Mouse (Mus musculus): ENCODE measurements around the gene Entpd1.

DNA sequence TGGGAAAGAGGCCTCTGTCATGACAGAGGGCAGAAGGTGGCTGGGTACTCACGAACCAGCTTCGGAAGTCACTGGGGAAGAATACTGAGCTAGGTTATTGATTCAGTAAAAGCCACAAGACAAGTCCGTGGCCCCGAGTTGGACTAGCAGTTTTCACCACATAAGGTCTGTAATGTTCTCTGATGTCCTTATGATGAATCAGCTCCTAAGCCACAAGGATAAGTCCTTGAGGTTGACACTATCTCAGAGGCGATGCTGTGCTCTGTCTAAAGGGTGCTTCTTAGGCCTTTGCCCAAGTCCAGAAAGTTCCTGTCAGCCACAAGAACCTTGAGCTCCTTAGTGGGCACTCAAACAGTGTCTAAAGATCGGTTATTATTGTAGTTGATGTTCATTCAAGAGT, 49.7 kb downstream of the Entpd1 start:
- no peak for TF ChIP-seq CTCF (IDR thresholded peaks at IDR 0.05 in 2 of 3, conservative IDR thresholded peaks at IDR 0.05 in 1 of 3; ENCODE audit: control insufficient read depth in 1 of 3, insufficient read depth in 1 of 3, low read depth in 2 of 3, low read length in 3 of 3, poor library complexity in 1 of 3, severe bottlenecking in 1 of 3)
- TF ChIP-seq POLR2A (IDR thresholded peaks at IDR 0.05; ENCODE audit: control insufficient read depth in 1 of 2, insufficient read depth in 1 of 2, low read depth in 1 of 2, low read length in 2 of 2, poor library complexity in 1 of 2): no peak
- TF ChIP-seq GATA1 (IDR thresholded peaks at IDR 0.05; ENCODE audit: low read depth, low read length): no peak
- no peak for TF ChIP-seq MAX (IDR thresholded peaks at IDR 0.05; ENCODE audit: low read length)
- TF ChIP-seq ZC3H11A (IDR thresholded peaks at IDR 0.05; ENCODE audit: low read depth, low read length): no peak
- no peak for TF ChIP-seq ZNF384 (IDR thresholded peaks at IDR 0.05; ENCODE audit: low read depth, low read length)
- TF ChIP-seq TAL1 (IDR thresholded peaks at IDR 0.05; ENCODE audit: low read length): no peak
